Comparison of ENCODE assay signal across 7 mouse cellular contexts in the genomic region with DNA sequence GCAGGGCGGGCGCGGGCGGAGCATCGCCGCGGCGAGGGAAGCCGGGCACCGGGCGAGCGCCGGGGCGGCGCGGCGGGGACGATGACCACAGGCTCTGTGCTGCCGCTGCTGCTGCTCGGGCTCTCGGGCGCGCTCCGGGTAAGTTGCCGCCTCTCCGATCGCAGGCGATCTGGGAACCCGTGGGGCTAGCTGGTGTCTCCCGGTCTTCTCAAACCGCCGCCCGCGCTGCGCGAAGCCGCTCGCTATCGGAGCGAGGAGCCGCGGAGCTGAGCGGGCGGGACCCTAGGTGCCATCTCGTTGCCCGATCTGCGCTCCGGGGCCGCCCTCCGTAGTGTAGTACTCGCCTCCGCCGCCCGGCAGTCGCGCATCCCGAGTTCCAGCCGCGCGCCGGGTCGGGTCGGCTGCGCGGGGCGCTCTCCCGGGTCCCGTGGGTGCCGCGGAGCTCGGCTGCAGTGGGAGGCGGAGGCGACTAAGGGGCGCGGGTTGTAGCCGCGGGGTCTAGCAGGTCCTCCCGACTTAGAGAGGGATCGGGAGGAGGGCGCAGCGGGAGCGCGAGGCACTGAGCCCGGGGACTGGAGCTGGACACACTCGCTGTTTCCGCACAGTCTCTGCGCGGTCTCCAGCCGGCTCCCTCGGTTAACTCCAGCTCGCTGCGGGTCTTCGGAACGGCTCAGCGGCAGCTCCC. TPM values are rescaled to one million over a fixed set of nuclear protein-coding genes. Genes with fewer than 3 reads are reported as not detected.
DNase-seq lines count a peak whose midpoint lies in the region; ATAC-seq and TF ChIP-seq lines count a peak whose summit lies in the region.

No protein-coding gene starts in this region.

- peak; percentile 59 for ATAC-seq in embryonic facial prominence, embryonic 15.5 days (ENCODE audit: insufficient number of reproducible peaks, low FRiP score, low TSS enrichment, low read depth)
- peak; percentile 50 for ATAC-seq in heart, embryonic 16.5 days (replicated peaks; ENCODE audit: extremely low read depth, insufficient read depth, low FRiP score)
- ATAC-seq in megakaryocyte progenitor cell, adult 5-6 weeks (replicated peaks; ENCODE audit: poor library complexity) = peak; percentile 52
- peak; percentile 70 for ATAC-seq in stomach, embryonic 14.5 days (ENCODE audit: insufficient number of reproducible peaks, insufficient read depth, low FRiP score, low read depth)

- H3K9me3 ChIP-seq in ES-Bruce4 (replicated peaks; ENCODE audit: control insufficient read depth, insufficient read depth, low read length, poor library complexity, severe bottlenecking) = no peaks in the 10 kb centered on the region
- H3K9me3 ChIP-seq in embryonic facial prominence, embryonic 15.5 days (replicated peaks) = no peaks in the 10 kb centered on the region
- no peaks in the 10 kb centered on the region for H3K9me3 ChIP-seq in heart, embryonic 16.5 days (replicated peaks; ENCODE audit: control insufficient read depth, low read length)
- H3K9me3 ChIP-seq in stomach, embryonic 14.5 days (ENCODE audit: control insufficient read depth, low read depth, low read length) = no peaks in the 10 kb centered on the region

- H3K36me3 ChIP-seq in ES-Bruce4 (ENCODE audit: control insufficient read depth, insufficient read depth, low read length, poor library complexity, severe bottlenecking) = no peaks in the 10 kb centered on the region
- H3K36me3 ChIP-seq in embryonic facial prominence, embryonic 15.5 days = no peaks in the 10 kb centered on the region
- no peaks in the 10 kb centered on the region for H3K36me3 ChIP-seq in heart, embryonic 16.5 days (ENCODE audit: control insufficient read depth, insufficient read depth)
- H3K36me3 ChIP-seq in stomach, embryonic 14.5 days (ENCODE audit: control insufficient read depth, insufficient read depth, low read length) = no peaks in the 10 kb centered on the region

- H3K4me1 ChIP-seq in ES-Bruce4 (ENCODE audit: control insufficient read depth, insufficient read depth, low read length) = no peaks in the 10 kb centered on the region
- H3K4me1 ChIP-seq in embryonic facial prominence, embryonic 15.5 days = peaks cover 22% of the 10 kb centered on the region
- H3K4me1 ChIP-seq in heart, embryonic 16.5 days (ENCODE audit: control insufficient read depth, insufficient read depth, low read length) = peaks cover 5% of the 10 kb centered on the region
- 0 out of 2 replicates have a peak, but pooled peaks cover 6% of the 10 kb centered on the region for H3K4me1 ChIP-seq in stomach, embryonic 14.5 days (ENCODE audit: control insufficient read depth, insufficient read depth, low read length)

- H3K27ac ChIP-seq in ES-Bruce4 (ENCODE audit: insufficient read depth, low read length) = no peak overlapping the region
- H3K27ac ChIP-seq in embryonic facial prominence, embryonic 15.5 days (replicated peaks) = peak overlapping the region; percentile 17; the same call in 1 of the 2 replicates
- no peak overlapping the region for H3K27ac ChIP-seq in heart, embryonic 16.5 days (ENCODE audit: low read length)
- peak overlapping the region; percentile 28; the same call in 1 of the 2 replicates for H3K27ac ChIP-seq in stomach, embryonic 14.5 days (ENCODE audit: low read length)

- TF ChIP-seq EP300 in ES-Bruce4 (IDR thresholded peaks at IDR 0.05; ENCODE audit: insufficient read depth, low read depth, low read length) = no peak

- intact Hi-C loops in left cerebral cortex, postnatal 25 days (cut with DNase I) = loop anchor here (5.0 kb wide), 2 partner anchors 280 to 430 kb away; no protein-coding TSS in a partner anchor

- no peaks in the 10 kb centered on the region for H3K27me3 ChIP-seq in ES-Bruce4 (ENCODE audit: control insufficient read depth, insufficient read depth, low read length, poor library complexity, severe bottlenecking)
- peaks cover 45% of the 10 kb centered on the region for H3K27me3 ChIP-seq in embryonic facial prominence, embryonic 15.5 days
- H3K27me3 ChIP-seq in heart, embryonic 16.5 days (ENCODE audit: control insufficient read depth, insufficient read depth, low read length) = peaks cover 51% of the 10 kb centered on the region
- 0 out of 2 replicates have a peak, but pooled peaks cover 2% of the 10 kb centered on the region for H3K27me3 ChIP-seq in stomach, embryonic 14.5 days (ENCODE audit: control insufficient read depth, insufficient read depth, low read length)

- H3K4me2 ChIP-seq in embryonic facial prominence, embryonic 15.5 days (replicated peaks) = peak overlapping the region; percentile 99
- peak overlapping the region; percentile 92 for H3K4me2 ChIP-seq in heart, embryonic 16.5 days (ENCODE audit: low read depth, low read length)
- H3K4me2 ChIP-seq in stomach, embryonic 14.5 days (replicated peaks; ENCODE audit: low read depth, low read length) = peak overlapping the region; percentile 99

- WGBS in embryonic facial prominence, embryonic 15.5 days = under 1% methylated on average over 89 of the region's 95 CpGs
- under 1% methylated on average over 81 of the region's 95 CpGs for WGBS in heart, embryonic 16.5 days
- WGBS in stomach, embryonic 14.5 days = under 1% methylated on average over 89 of the region's 95 CpGs

- DNase-seq in WW6 (ENCODE audit: low read depth, low spot score) = peak; percentile 46
- DNase-seq in left cerebral cortex, postnatal 25 days (ENCODE audit: low spot score in 2 of 2) = peak; percentile 18 to 56

- H3K4me3 ChIP-seq in ES-Bruce4 (ENCODE audit: low read depth, low read length) = peak overlapping the region; percentile 76
- H3K4me3 ChIP-seq in embryonic facial prominence, embryonic 15.5 days (replicated peaks) = peak overlapping the region; percentile 67
- peak overlapping the region; percentile 67 for H3K4me3 ChIP-seq in heart, embryonic 16.5 days (ENCODE audit: low read length)
- peak overlapping the region; percentile 64 for H3K4me3 ChIP-seq in stomach, embryonic 14.5 days (ENCODE audit: low read depth, low read length)

- TF ChIP-seq POLR2A in ES-Bruce4 (IDR thresholded peaks at IDR 0.05; ENCODE audit: insufficient read depth, low read length) = no peak

- no peak for TF ChIP-seq CTCF in ES-Bruce4 (IDR thresholded peaks at IDR 0.05; ENCODE audit: low read depth, low read length)

- peak overlapping the region; percentile 91 for H3K9ac ChIP-seq in ES-Bruce4 (ENCODE audit: low read depth, poor library complexity, severe bottlenecking)
- peak overlapping the region; percentile 27 for H3K9ac ChIP-seq in embryonic facial prominence, embryonic 15.5 days
- H3K9ac ChIP-seq in heart, embryonic 16.5 days (ENCODE audit: low read length) = peak overlapping the region; percentile 68
- H3K9ac ChIP-seq in stomach, embryonic 14.5 days (replicated peaks; ENCODE audit: low read depth, low read length) = peak overlapping the region; percentile 43; the same call in 1 of the 2 replicates

RNA-seq across cellular contexts. Expression of a gene that starts 0.5 kb away (rescaled TPM):
- polyA plus RNA-seq in ES-Bruce4 (2011; ENCODE audit: insufficient read depth, insufficient read length, low read depth, missing spikeins) = 1.4 and 2.4 TPM in 2 replicates
- polyA plus RNA-seq in embryonic facial prominence, embryonic 15.5 days (2015; fragmentation: Nextera tagmentation; extraction: Ambion mirVana) = 10.2 and 10.8 TPM in 2 replicates
- 3.5 and 6.5 TPM in 2 replicates for polyA plus RNA-seq in heart, embryonic 16.5 days (2015; fragmentation: Nextera tagmentation; extraction: Ambion mirVana)
- 10 to 100 TPM; 24.1 to 30.8 TPM for total RNA-seq in left cerebral cortex, postnatal 25 days (2021)
- not detected in 2 replicates for total RNA-seq in megakaryocyte progenitor cell, adult 5-6 weeks (2015)
- total RNA-seq in megakaryocyte progenitor cell, adult 5-6 weeks (2017) = not detected in 2 replicates
- polyA plus RNA-seq in stomach, embryonic 14.5 days (2014; fragmentation: Nextera tagmentation; extraction: Ambion mirVana) = 2.5 and 2.8 TPM in 2 replicates

Comparison
In these comparisons a context has a peak if more than half of its experiments do, and no peak if none do; other contexts are left out.
1. H3K27ac ChIP-seq: peak in embryonic facial prominence, embryonic 15.5 days (single experiment) and stomach, embryonic 14.5 days (single experiment); none in ES-Bruce4 (single experiment) and heart, embryonic 16.5 days (single experiment).
2. H3K9ac ChIP-seq: peak in every context shown above with its lines; median percentile 91 in ES-Bruce4; 68 in heart, embryonic 16.5 days; 43 in stomach, embryonic 14.5 days; 27 in embryonic facial prominence, embryonic 15.5 days.
3. Peak in every context shown above with its lines, with median percentiles within 50 percentile points of each other: H3K4me3 ChIP-seq, ATAC-seq and H3K4me2 ChIP-seq.